Mouse (Mus musculus) right cerebral cortex, postnatal 25 days (tissue): ENCODE measurements at regions not wholly inside any gene's neighbourhood (a gene's known extent, or its start where the extent isn't known, plus 50 kb on each side); places are given as distances from the start of the nearest gene placed in this dataset.

ENCODE experiments used
- DNase-seq: peaks from one replicate; pipeline ENCODE4 v3.0.0; 2022

DNA sequence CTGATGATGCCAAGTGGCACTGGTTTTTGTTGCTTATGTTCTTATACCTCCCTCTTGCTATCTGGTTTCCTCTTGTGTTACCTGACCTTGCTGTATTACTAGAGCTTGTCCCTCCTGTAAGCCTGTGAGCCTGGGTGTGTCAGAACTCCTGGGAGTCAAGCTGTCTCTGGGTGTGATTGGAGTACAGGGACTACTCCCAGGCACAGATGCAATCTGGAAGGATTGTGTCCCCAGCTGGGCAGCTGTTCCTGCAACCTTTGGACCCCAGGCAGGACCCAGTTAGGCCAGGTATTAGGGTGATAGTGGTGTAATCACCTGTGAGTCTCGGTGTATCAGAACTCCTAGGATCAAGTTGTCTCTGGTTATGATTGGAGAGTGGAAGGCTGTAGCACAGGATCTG, 97.4 kb upstream of the Dock11 start:
- DNase-seq = no peak

GRCm38 (mm10) chrX:35813206-35813605, 75.4 kb upstream of the Dock11 start:
- peak; percentile 6 for DNase-seq

GRCm38 (mm10) chrX:35834411-35834810, 54.2 kb upstream of the Dock11 start:
- peak; percentile 6 for DNase-seq

GRCm38 (mm10) chrX:35838064-35838463, 50.6 kb upstream of the Dock11 start:
- no peak for DNase-seq
